Mouse (Mus musculus) hindbrain, postnatal 0 days (tissue): ENCODE data around the gene Eps8l3. TPM values are rescaled to one million over a fixed set of nuclear protein-coding genes. Genes with fewer than 3 reads are reported as not detected.
A peak's percentile ranks its signal among the peaks of the same experiment; 100 is the strongest.
"Not testable (repeated sequence)": the region's sequence is repeated elsewhere in the genome, so short reads cannot be mapped to it uniquely, and the experiment has no call there.

Experiments used
- ATAC-seq: fragments of 200-750 bp; cut with Nextera tagmentation; 2 replicates; pipeline ENCODE4 v1.8.0; 2017; ENCODE audit warnings: mild to moderate bottlenecking, moderate TSS enrichment, moderate library complexity
- DNase-seq: peaks from one replicate; pipeline ENCODE4 v3.0.0-alpha.2; 2015; ENCODE audit warnings: low spot score
- H3K27ac ChIP-seq: fragments of 300-500 bp; sonication (generic); 2 replicates; pipeline ENCODE4 v1.5.1; 2014; ENCODE audit warnings: mild to moderate bottlenecking
- H3K27me3 ChIP-seq: fragments of 300-500 bp; sonication (generic); 2 replicates; pipeline ENCODE4 v1.6.1; 2014; ENCODE audit warnings: low read length, mixed read lengths; ENCODE audit not compliant: insufficient read depth
- H3K36me3 ChIP-seq: fragments of 300-500 bp; sonication (generic); 2 replicates; pipeline ENCODE4 v1.6.1; 2014; ENCODE audit warnings: low read length, mixed read lengths; ENCODE audit not compliant: insufficient read depth
- H3K4me1 ChIP-seq: fragments of 300-500 bp; sonication (generic); 2 replicates; pipeline ENCODE4 v1.6.1; 2014; ENCODE audit warnings: antibody characterized with exemption, low read length, mixed read lengths; ENCODE audit not compliant: insufficient read depth
- H3K4me2 ChIP-seq: fragments of 300-500 bp; sonication (generic); 2 replicates; pipeline ENCODE4 v1.6.1; 2014; ENCODE audit warnings: low read depth, mild to moderate bottlenecking, low read length, moderate library complexity, mixed read lengths
- H3K4me3 ChIP-seq: fragments of 300-500 bp; sonication (generic); 2 replicates; pipeline ENCODE4 v1.5.1; 2014; ENCODE audit warnings: low read length
- H3K9ac ChIP-seq: fragments of 300-500 bp; sonication (generic); replicated peaks from 2 replicates; pipeline ENCODE4 v1.6.1; 2014; ENCODE audit warnings: mild to moderate bottlenecking, low read length, moderate library complexity, mixed read lengths
- H3K9me3 ChIP-seq: fragments of 300-500 bp; sonication (generic); 2 replicates; pipeline ENCODE4 v1.6.1; 2016; ENCODE audit warnings: low read length, mixed read lengths
- CTCF ChIP-seq: IDR thresholded peaks from 2 replicates; pipeline ENCODE4 v1.5.1; 2016; ENCODE audit warnings: antibody characterized with exemption, control low read depth, low read depth
- WGBS: fragments of 180-500 bp; shearing (Covaris S2); extraction: QIAGEN DNeasy Blood & Tissue Kit; methylation state at CpG from one replicate; pipeline ENCODE4 v1.1.7; 2014; 5-methylcytosine and 5-hydroxymethylcytosine counted together
- polyA plus RNA-seq: library from polyadenylated mRNA; unstranded; fragments of >200 nt; fragmentation: Nextera tagmentation; extraction: Ambion mirVana; gene quantifications from 2 replicates; pipeline ENCODE4 v1.2.1, GENCODE M21; 2015
- total RNA-seq: library from RNA; depleted of rRNA; stranded (reverse); fragments of >200 nt; gene quantifications from 2 replicates; pipeline ENCODE4 v1.2.3, GENCODE M21; 2014

Eps8l3 gene
- total and polyA plus RNA-seq, 2 experiments from 2014 or later = not detected

DNA sequence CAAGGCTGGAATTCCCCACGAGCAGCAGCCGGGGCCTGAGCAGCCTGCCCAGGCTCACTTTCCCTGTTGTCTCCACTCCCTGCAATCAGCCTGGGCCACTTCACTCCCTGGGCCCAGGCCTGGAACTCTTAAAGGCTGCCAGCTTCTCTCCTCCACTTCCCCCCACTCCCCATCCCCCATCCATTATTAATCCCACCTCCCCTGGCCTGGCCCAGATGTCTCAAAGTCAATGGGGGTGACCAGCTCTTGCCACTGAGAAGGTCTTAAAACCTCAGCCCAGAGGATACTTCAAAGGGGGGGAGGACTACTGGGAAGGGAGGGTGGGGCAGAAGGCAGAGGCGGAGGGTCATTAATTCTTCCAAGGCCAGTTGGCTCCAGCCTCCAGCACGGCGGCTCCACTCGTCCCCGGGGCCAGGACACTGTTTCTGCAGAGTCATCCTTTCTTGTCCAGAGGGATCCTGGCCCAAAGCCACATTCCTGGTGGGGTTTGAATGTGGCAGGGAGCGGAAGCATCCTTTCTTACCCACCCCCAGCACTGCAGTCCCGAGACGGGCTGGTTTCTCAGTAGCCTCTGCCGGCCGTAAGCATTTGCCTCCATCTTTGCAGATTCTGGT is 26.5 kb upstream of the Eps8l3 start:
- H3K9me3 ChIP-seq = no peaks in the 10 kb centered on the region
- no peaks in the 10 kb centered on the region for H3K36me3 ChIP-seq
- 14% methylated on average over 12 of the region's 12 CpGs for WGBS
- DNase-seq (peak; percentile 83), ATAC-seq (peak; percentile 68)
- TF ChIP-seq CTCF = no peak
- H3K27me3 ChIP-seq = no peaks in the 10 kb centered on the region
- no peak overlapping the region for H3K4me3 ChIP-seq
- H3K4me2 ChIP-seq = peak overlapping the region; percentile 29
- peak overlapping the region; percentile 27; the same call in 1 of the 2 replicates for H3K27ac ChIP-seq
- peaks cover 11% of the 10 kb centered on the region; the same call in 1 of the 2 replicates for H3K4me1 ChIP-seq
- H3K9ac ChIP-seq = 0 out of 2 replicates have a peak overlapping the region, but pooled peaks have one; percentile 13

DNA sequence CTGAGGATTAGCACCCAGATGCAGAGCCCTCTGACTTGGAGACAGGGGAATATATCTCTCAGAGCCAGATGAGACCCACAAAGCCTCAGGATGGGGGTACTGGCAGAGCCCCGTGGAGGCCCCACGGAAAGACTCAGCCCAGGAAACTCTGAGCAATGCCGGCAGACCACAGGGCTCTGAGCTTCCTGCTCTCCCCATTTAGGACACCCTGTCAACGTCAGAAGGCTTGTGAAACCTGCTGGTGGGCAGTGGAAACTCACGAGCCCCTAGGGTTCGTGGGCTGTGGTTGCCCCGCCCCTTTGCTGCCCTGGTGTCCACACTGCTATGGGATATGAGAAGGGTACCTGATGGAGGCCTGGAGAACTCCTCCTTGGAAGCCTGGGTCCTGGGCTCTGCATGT is 24.2 kb upstream of the Eps8l3 start:
- H3K9ac ChIP-seq = no peak overlapping the region
- ATAC-seq = no peak
- H3K9me3 ChIP-seq = no peaks in the 10 kb centered on the region
- no peaks in the 10 kb centered on the region for H3K36me3 ChIP-seq
- no peak overlapping the region for H3K4me2 ChIP-seq
- no peak for DNase-seq
- no peaks in the 10 kb centered on the region for H3K27me3 ChIP-seq
- peaks cover 11% of the 10 kb centered on the region; the same call in 1 of the 2 replicates for H3K4me1 ChIP-seq
- TF ChIP-seq CTCF = no peak
- H3K4me3 ChIP-seq = no peak overlapping the region
- 60% methylated on average over 7 of the region's 7 CpGs for WGBS
- no peak overlapping the region for H3K27ac ChIP-seq

DNA sequence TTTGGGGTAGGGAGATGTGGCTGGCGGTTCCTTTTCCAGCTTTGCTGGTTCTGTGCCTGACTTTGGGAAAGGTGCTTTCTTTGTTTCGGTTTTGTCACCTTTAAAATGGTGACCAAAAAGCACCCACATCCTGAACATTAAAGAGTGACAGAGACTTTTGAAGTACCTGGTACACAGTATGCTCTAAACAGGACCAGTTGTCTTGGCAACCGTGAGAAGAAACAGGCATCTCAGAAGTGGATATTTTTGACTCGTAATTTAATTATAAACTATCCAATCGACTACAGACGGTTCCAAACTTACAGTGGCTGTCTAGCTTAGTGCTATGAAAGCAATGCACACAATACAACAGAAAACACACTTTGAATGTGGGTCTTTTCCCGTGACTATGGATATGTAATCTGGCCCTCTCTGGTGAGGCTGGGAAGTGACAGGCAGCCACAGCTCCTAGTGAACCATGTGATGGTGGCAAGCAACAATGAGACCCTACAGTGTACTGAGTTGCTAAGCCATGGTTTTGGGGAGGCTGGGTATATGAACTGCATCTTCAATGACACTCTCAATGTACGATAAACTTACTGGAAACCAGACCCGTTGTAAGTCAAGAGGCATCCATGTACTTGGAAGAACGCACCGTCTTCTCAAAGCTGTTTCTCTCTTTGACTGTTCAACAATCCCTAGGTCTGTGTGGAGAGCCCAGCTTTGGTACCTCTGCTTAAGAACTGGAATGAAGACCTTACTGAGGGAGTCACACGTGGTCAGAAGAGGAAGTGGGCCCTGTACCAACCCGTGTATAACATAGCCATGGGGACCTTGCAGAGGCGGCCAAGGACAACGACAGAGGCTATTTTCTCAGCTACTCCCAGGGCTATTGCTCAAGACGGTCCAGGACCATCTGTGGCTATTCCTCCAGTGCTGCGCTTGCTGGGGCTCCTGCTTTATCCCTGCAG is 23.5 kb upstream of the Eps8l3 start:
- DNase-seq = no peak
- no peak for ATAC-seq

DNA sequence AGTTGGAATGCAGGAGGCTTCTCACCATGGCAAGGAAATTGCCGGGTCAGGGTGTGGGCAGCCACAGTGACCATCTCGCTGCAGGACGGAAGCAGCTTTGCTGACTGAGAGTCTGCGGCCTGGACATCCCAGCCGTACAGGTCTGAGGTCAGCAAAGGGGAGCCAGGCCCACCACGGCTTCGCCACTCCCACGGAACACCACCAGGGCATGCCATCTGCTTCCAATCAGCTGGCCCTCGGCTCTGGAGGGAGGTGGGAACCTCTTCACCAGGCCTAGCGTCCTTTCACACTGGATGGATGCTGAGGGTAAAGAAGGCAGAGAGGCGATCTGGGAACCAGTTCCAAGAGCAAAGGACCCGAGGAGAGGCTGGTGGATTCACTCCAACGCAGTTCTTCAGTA is 21.7 kb upstream of the Eps8l3 start:
- no peak overlapping the region for H3K9ac ChIP-seq
- no peaks in the 10 kb centered on the region for H3K27me3 ChIP-seq
- ATAC-seq = no peak
- no peak overlapping the region for H3K27ac ChIP-seq
- H3K9me3 ChIP-seq = no peaks in the 10 kb centered on the region
- peaks cover under 1% of the 10 kb centered on the region; the same call in 1 of the 2 replicates for H3K4me1 ChIP-seq
- WGBS = 82% methylated on average over 13 of the region's 13 CpGs
- no peak for TF ChIP-seq CTCF
- no peak overlapping the region for H3K4me2 ChIP-seq
- H3K36me3 ChIP-seq = no peaks in the 10 kb centered on the region
- no peak for DNase-seq
- no peak overlapping the region for H3K4me3 ChIP-seq

More for the DNA sequence above, 23.5 kb upstream of the Eps8l3 start:
- Histone ChIP-seq H3K27me3 (no peaks in the 10 kb centered on the region), H3K36me3 (no peaks in the 10 kb centered on the region), H3K4me3 (no peak overlapping the region), H3K4me2 (no peak overlapping the region), H3K9ac (no peak overlapping the region), H3K9me3 (no peaks in the 10 kb centered on the region), H3K27ac (no peak overlapping the region), H3K4me1 (peaks cover 11% of the 10 kb centered on the region; the same call in 1 of the 2 replicates)
- WGBS = 78% methylated on average over 17 of the region's 17 CpGs
- TF ChIP-seq CTCF = peak; percentile 49

DNA sequence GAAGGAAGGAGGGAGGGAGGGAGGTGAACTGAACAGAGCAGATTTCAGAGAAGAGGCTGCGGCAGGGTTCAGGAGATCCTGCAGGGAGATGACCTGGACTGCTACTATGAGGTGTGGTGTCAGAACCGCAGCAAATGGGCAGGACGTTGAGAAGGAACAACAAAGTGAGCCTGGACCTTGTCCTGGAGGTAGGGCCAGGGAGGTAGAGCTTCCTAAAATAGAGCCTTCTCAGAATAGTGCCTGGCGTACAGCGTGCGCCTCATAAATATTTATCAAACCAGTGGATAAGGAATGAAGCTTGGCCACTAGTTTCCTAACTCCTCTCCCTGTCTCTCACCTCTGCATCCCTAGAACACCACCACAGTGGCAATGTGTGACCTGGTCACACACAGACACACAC is 19.4 kb upstream of the Eps8l3 start:
- H3K4me3 ChIP-seq = no peak overlapping the region
- ATAC-seq (no peak), DNase-seq (no peak)
- no peak overlapping the region for H3K9ac ChIP-seq
- H3K27me3 ChIP-seq = no peaks in the 10 kb centered on the region
- H3K4me1 ChIP-seq = no peaks in the 10 kb centered on the region
- H3K36me3 ChIP-seq = no peaks in the 10 kb centered on the region
- no peak overlapping the region for H3K4me2 ChIP-seq
- no peaks in the 10 kb centered on the region for H3K9me3 ChIP-seq
- TF ChIP-seq CTCF = no peak
- H3K27ac ChIP-seq = no peak overlapping the region
- 58% methylated on average over 6 of the region's 6 CpGs for WGBS

DNA sequence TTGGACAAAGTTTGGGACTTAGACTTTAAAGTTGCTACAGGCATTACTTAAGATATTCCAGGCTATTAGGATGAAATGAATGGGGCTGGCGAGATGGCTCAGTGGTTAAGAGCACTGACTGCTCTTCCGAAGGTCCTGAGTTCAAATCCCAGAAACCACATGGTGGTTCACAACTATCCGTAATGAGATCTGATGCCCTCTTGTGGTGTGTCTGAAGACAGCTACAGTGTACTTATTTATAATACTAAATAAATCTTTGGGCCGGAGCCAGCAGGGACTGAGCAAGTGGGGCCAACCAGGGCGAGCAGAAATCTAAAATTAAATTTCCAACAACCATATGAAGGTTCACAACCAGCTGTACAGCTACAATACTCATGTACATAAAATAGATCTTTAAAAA is 15.5 kb upstream of the Eps8l3 start:
- not testable (repeated sequence) for H3K4me1 ChIP-seq, H3K9ac ChIP-seq, H3K4me3 ChIP-seq, H3K36me3 ChIP-seq, DNase-seq, H3K4me2 ChIP-seq, H3K27me3 ChIP-seq, H3K9me3 ChIP-seq, ATAC-seq, H3K27ac ChIP-seq
- 83% methylated on average over 5 of the region's 5 CpGs for WGBS
